Mouse (Mus musculus) layer of hippocampus, adult 9-10 months (tissue): Measurements from ENCODE around the gene Gpx4.

Experiments
- DNase-seq: peaks from one replicate; pipeline ENCODE4 v3.0.0; 2022; ENCODE audit warnings: low spot score

The Gpx4 gene

DNA sequence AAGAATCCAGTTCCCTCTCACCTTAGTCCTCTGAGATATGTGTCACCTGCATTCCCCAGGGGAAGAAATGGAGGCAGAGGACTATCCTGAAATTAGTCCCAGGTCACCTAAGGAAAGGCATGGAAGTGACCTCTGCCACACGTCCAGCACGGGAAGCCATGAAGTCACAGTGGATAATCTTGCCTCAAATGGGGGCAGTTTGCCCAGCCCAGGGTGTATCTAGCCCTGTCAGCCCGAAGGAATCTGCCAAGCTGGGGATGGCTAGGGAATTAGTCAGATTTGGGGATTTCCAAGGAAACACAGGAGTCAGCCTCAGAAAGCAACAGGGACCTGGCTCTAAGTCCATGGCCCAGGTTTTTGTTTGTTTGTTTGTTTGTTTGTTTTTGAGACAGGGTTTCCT is 57.2 kb downstream of the Gpx4 start:
- no peak for DNase-seq

DNA sequence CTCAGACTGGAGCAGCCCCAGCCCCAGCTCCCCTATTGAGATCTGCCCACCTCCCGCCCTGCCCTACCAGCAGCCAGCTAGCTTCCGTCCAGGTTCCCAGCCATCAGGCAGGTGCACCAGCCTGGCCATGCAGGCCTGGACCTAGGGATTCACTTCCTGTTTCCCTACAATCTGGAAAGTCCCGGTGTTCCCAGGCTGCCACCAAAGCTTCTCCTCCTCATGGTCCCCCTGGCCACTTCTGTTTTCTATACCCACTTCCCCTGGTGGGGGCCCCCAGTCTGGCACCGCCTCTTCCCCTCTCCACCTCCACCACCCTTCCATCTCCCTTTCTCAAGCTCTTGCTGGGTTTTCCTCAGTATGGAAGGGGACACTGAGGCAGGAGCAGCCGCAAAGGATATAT is 58.5 kb downstream of the Gpx4 start, which contains the start of gene Sbno2:
TSS of gene Sbno2 (minus strand) at position 112 of the 400 bp plus-strand sequence.
- DNase-seq: no peak

DNA sequence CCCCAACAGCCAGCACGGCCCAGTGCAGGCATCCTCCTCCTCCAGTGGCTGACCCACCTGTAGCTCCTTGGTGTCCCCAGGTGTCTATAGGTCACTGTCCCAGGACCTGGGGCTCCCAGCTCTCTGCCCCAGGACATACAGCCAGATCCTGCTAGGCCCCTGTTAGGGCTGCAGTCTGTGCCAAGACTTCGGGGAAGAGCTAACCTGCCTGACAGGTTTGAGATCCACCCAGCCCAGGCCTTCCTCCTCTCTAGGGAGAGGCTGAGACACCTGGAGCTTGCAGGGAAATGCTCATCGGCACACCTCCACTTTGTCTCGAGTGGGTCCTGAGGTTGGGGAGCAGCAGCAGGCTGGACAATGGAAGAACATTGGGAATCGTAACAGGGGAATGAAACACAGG is 59.0 kb downstream of the Gpx4 start:
- no peak for DNase-seq
